Mouse (Mus musculus) spleen, postnatal 10 days (tissue): ENCODE data around the gene Mast4.

ENCODE experiments used
- DNase-seq, 2 experiments: peaks; one replicate each; pipeline ENCODE4 v3.0.0; 2021 to 2022; ENCODE audit warnings: low spot score in 2 of 2

Mast4 gene

DNA sequence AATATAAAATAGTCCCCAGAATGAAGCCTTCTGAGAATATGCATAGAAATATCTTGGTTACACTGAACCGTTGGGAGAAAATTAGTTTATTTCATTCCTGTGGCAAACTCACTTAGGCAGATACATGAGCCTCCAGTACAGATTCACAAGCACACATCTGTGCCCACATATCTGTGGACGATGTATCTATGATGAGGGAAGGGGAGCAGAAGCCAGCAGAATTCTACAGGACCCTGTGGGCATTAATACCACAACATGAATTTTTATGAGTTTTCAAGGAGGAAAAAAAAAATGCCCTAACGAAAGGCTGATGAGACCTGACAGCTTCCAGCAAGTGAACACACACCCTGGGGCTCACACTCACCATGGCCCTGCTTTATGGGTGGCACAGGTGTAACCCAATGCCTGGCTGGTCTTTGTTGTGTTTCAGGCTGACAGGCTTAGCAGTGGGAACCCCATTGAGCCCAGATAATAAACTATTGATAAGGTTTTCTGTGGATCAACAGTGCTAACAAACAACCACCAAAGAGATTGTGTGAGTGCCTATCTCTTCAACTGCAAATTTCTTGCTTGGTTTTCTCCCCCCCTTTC lies 17.4 kb downstream of the Mast4 start:
- DNase-seq = no peak

DNA sequence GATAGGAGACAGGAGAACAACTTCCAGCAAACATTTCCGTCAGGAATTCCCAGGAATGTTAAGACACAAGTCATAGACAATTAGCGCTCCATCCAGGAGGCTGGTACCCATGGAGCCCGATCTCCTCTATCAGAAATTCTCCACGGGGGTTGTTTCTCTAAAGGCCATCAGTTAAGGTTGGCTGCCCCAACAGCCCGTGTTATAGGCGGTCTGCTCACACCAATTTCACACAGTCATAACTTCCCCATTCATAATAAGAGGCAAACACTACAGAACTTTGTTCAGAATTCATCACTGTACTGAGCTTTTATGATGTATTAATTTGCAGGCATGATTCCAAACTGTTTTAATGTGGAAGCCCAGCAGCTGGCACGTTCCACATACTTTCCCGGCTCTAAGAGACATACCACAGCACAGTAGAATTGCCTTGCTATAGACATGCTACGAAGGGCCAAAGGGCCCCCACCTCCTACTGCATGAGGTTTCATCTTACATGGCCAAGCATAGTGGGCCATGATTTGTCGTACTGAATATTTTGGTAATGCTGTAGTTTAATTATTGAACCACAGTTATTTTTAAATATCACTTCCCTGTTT lies 19.1 kb downstream of the Mast4 start:
- no peak for DNase-seq

GRCm38 (mm10) chr13:103308296-103308695 lies 26.0 kb downstream of the Mast4 start:
- DNase-seq = no peak

DNA sequence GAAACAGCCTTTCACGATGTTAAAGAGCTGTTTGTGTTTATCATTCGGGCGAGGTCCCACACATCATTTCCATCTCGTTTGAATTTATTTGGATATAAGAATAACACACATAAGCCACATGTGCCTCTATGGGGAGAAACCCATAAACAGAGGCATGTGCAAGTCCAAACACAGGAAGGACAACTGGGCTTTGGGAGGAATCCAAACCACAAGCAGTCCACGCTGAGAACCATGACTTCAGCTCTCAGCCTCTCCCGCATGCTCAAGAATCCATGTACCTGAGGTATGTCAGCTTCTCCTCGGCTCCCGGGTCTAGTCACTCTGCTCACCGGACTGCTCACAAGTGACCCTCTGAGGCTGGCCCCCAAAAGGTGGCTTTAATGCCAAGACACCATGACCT lies 30.5 kb downstream of the Mast4 start:
- DNase-seq = no peak

DNA sequence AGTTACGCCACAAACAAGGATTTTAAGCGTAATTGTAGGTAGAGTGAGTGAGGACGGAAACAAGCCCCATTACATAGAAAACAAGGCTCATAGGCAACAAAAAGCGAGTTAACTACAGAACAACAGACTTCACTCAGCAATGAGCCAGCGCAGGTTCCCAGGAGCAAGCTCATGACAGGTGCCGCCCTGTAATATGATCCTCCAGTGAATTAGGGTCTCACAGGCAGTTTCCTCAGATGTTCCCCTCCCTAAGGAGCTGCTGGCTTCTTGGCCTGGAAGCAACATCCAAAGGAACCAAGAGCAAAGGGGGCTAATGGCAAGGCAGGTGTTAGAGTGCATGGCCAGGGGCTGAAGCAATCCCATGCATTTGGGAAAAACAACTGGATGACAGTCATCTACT lies 31.8 kb downstream of the Mast4 start:
- DNase-seq = no peak

GRCm38 (mm10) chr13:103302077-103302476 lies 32.2 kb downstream of the Mast4 start:
- no peak for DNase-seq

GRCm38 (mm10) chr13:103294424-103294823 lies 39.9 kb downstream of the Mast4 start:
- no peak for DNase-seq

GRCm38 (mm10) chr13:103293121-103293520 lies 41.2 kb downstream of the Mast4 start:
- no peak for DNase-seq

- DNase-seq = no peak
These were observed 43.2 kb downstream of the Mast4 start for GRCm38 (mm10) chr13:103291098-103291497.

DNA sequence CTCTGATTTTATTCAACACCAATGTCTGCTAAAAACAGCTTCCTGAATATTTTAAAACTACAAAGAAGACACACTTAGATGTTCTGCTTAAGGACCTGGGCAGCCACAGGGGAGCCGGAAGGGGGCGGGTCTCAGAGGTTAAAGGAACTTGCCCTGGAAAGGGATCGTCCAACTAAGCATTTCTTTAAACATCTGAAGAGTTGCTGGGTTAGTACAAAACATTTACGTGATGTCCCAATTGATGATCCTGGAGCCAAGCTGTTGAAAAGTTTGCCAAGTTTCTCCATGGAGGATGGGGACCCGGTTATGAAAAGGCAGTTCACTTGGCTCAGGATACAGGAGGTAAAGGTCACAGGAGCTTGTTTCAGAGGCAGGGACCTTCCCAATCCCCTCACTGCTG lies 48.5 kb downstream of the Mast4 start:
- no peak for DNase-seq

DNA sequence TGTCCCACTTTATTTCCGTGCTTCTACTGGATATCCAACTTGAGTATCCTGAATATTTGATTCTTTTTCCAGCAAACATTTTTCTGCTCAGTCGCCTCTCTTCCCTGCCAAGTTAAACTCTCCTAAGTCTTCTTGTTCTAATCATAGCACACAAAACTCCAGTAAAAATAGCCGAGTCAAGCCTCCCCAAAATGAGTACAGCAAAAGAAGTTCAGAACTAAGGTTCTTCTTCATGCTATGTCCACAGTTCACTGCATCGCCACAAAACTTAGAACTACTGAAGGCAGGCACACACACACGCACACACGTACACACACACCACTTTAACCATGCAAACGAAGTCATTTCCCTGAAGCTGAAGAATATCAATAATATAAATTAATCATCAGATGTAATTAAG lies 49.3 kb downstream of the Mast4 start:
- DNase-seq = no peak

DNA sequence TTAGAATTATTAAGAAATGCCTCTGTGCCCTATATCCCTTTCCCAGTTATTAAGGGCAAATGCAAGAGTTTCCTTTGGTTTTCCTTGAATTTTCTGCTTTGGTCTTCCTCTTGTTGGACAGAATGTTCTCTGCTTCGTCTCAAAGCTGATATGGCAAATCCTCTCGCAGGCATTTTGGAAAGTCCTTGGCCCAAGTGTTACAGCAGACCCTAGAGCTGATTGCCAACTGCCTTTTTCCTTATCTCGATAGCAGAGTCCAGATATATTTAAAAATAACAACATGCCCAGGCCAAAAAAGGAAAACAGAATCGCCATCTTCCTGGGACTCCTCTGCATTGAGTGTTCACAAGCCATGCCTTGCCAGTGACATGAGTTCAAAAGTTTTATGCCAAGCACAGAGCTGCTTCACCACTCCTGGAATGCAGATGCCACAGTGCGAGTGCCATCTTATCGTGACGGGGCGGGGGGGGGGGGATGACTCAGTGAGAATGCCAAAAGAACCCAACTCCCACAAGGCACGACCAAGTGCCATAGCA lies 63.4 kb downstream of the Mast4 start:
- no peak for DNase-seq

- DNase-seq = no peak
These were observed 71.6 kb downstream of the Mast4 start for GRCm38 (mm10) chr13:103262707-103263106.

GRCm38 (mm10) chr13:103262061-103262460 lies 72.2 kb downstream of the Mast4 start:
- DNase-seq = no peak

DNA sequence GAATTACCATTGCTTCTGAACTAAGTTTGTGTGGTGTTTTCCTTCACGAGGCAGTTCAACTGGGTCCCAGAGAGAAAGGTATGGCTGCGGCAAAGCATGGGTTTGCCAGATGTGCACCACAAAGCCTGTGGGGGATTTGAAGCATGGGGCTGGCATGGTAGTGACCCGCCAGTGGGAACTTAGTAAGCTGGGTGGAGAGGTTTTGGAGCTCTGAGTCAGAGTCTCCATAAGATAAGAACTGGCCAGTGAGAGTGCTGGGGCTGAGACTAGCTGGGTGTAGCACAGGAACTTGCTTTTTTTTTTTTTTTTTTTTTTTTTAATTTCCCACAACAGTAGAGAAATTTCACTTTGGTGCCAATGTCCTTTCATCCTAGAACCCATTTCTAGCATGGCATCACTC lies 73.9 kb downstream of the Mast4 start:
- no peak for DNase-seq

GRCm38 (mm10) chr13:103258106-103258505 lies 76.2 kb downstream of the Mast4 start:
- DNase-seq = no peak

DNA sequence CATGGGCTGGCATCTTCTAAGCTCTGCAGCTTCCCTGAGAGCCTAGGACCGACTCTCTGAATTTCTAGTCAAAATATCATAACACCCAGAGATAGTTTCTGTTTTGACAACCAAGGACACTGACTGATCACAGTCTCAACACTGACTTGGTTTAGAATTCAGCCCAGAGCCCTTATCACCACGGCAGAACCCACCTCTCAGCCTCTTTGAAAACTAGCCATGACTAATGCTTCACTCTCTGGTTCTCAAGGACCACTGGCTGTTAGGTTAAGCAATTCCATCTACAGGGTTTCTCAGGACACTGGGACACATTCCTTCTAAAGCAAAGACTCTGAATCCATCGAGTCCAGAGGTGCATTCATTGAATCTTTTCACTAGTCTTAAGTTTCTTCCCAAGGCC lies 79.4 kb downstream of the Mast4 start:
- DNase-seq = no peak

DNA sequence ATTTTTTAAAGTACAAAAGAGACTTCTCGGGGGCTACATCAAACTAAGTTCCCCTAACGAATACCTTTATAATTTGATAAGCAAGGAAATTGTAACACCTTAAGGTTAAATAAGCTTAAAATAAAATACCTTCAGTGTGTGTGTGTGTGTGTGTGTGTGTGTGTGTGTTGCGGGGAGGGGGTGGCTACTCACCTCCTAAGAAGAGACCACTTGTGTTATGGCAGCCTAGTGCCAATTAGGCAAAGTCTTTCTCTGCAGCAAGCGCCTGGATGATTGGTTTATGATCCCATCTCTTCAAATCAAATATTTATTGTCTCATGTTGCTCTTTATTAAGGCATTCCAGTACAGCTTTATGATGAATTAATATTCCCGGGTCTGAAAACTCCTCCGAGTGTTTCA lies 81.2 kb downstream of the Mast4 start:
- DNase-seq = no peak

DNA sequence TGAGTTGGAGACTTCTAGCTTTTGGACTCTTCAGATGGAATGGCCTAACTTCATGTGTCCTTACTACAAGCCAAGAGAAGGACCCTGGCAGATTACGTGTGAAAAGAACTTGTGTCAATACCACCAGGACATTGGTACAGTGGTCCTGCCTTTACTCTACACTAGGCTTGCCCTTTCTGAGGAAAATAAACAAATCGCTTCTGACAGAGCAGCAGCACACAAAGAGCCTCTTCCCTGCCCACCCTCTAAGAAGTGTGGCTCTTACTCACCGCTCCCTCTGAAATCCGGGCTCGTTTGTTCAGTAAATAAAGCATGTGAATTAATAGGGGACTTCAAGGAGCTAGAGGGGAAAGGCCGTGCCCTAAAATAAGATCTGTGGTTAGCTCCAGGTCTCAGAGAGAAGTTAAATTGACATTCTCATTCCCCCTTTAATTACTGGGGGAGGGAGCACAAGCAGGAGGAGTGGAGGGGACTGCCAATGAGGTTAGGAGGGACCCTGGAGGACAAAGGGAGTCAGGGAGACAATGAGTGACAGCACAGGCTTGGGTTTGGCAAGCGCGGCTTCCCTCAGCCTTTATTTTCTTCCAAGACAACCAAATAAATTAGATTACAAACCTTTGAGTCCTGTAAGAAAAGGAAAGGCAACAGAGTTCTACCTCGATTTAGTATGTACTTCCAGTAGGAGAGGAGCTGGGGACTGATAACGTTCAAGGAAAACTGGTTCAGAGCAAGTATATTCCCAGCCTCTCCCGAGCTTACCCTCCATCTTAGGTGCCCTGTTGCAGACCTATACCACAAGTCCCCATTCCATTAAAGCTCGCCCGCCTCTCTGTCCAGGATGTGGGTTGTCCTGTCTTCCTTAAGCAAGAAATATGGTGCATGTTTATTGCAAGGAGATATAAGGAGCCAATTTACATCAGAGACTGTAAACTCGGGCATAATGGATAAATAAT lies 85.9 kb downstream of the Mast4 start:
- DNase-seq = no peak

- no peak for DNase-seq
These were observed 87.2 kb downstream of the Mast4 start for GRCm38 (mm10) chr13:103246973-103247718.

- no peak for DNase-seq
These were observed 88.9 kb downstream of the Mast4 start for GRCm38 (mm10) chr13:103245431-103245830.

GRCm38 (mm10) chr13:103244053-103244452 lies 90.2 kb downstream of the Mast4 start:
- DNase-seq = no peak
